Mouse (Mus musculus) adrenal gland, adult 2 months (tissue): ENCODE measurements around the gene Krt36. TPM values are rescaled to one million over a fixed set of nuclear protein-coding genes. Genes with fewer than 3 reads are reported as not detected.
A peak's percentile ranks its signal among the peaks of the same experiment; 100 is the strongest.

Source experiments
- DNase-seq: peaks from one replicate; pipeline ENCODE4 v3.0.0; 2021
- polyA plus RNA-seq: library from polyadenylated mRNA; depleted of rRNA; stranded (reverse); fragments of >200 nt; gene quantifications from 2 replicates; pipeline ENCODE4 v1.2.3, GENCODE M21; 2012; rRNA removed
- total RNA-seq, 2 experiments: library from RNA; stranded (reverse); gene quantifications; 2 replicates each; pipeline ENCODE4 v1.2.3; 2021

Krt36 gene
- total and polyA plus RNA-seq, 3 experiments: 0.28 to 0.43 (median 0.31) TPM

DNA sequence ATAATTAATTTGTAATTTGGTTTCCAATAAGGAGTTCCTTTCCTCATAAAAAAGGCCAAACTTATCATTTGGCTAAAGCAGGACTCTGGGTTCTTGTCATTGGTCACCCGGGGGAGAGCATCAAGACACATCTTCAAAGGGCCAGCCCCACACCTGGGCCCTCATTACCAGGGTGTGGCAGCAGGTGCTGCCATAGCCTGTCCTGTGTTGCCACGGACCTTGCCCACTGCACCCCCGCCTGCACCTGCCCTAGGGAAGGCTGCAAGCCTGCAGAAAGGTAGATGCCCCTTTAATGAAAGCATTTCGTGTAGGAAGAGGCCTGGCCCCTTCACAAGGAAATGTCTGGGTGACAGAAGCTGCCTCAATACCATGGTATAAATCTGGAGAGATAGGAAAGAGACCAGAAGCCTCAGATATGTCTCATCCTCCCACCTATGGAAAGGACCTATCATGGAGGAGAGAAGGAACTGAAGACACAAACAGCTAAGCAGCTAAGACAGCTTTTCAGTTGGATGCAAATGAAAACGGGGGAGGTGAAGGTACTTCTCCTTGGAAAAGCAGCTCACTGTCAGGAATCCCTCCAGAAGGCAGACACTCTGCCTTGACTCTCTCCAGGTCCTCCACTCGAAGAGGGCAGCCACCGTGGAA lies 16.9 kb downstream of the Krt36 start:
- no peak for DNase-seq

- no peak for DNase-seq
Observed at GRCm38 (mm10) chr11:100087861-100088260, 17.6 kb downstream of the Krt36 start, which contains the start of gene Krt32. Krt32 (minus strand) TSS chr11:100088226.

DNA sequence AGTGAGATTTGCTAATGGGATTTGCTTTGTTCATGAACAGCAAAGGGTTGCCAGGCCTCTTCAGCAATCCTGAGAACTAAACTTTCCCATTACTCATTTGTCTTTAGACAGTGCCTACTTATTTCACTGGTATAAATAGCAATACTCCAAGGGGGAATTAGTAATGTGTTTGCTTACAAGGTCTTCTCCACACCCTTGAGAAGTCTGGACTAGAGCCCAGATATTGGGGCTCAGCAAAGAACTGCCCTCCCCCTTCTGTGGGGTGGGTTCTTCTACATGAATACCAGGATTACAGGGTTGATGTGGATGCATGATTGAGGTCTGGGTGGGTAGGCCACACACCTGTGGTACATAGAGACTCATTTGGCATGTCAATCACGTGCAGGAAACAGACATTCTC lies 31.6 kb downstream of the Krt36 start:
- DNase-seq: no peak

- no peak for DNase-seq
Observed at GRCm38 (mm10) chr11:100067293-100068036, 38.0 kb downstream of the Krt36 start.

DNA sequence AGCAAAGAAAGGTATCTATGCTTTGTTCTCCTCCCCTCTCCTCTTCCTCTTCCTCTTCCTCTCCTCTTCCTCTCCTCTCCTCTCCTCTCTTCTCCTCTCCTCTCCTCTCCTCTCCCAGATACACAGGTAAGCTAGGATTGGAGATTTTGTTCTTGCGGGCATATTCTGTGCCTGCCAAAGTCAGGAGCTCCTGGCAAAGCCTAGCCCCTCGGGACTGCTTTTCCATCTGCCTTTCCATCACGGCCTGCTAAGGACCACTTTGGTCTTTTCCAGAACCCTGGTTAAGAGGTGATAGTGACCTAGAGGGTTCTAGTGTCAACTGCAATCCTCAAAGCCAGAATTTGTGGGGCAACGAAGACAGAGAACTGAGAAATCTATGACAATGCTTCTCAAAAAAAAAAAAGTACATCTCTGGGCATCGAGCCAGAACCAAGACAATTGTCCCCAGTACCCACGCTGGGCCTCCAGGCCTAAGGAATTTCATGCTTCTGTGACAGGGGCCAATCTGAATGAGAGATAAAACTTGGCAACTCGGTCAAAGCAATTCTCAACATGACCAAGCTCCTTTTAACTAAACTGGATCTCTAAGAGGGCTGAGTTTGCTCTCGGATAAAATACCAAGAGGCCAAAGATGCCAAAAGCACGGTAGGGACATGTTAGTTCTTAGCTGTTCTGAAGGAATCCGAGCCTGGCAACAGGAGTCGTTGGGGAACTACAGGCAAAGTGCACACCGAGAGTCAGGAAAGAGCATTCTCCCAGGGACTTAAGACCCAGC lies 39.0 kb downstream of the Krt36 start:
- no peak for DNase-seq

DNA sequence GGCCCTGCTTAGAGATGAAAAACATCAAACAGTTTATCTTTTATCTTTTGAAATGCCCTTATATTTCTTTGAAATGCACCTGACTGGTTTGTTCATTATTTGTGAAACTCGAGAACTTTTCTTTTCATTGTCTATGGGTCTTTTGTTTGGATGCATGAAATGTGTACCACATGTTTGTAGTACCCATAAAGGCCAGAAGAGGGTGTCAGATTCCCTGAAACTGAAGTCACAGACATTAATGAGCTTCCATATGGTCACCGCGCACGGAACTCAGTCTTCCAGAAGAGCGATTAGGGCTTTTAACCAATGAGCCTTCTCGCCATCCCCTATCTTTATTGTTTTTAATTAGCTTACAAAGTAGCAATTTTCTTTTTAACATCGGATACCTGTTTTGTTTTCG lies 46.6 kb downstream of the Krt36 start:
- no peak for DNase-seq

- peak; percentile 40 for DNase-seq
Observed at GRCm38 (mm10) chr11:100055686-100056655, 49.5 kb downstream of the Krt36 start.

Other genes with a start within 250 kb of the Krt36 start
- gene Gm11568, start 247.7 kb downstream of the Krt36 start, total RNA-seq: not detected
- gene Gm11568, start 247.7 kb downstream of the Krt36 start, polyA plus RNA-seq: not detected in 2 replicates
- gene Gm11559, start 241.2 kb downstream of the Krt36 start, total RNA-seq: not detected
- not detected in 2 replicates for gene Gm11559, start 241.2 kb downstream of the Krt36 start, polyA plus RNA-seq
- gene Krtap9-1, start 232.2 kb downstream of the Krt36 start, total RNA-seq: not detected
- not detected in 2 replicates for gene Krtap9-1, start 232.2 kb downstream of the Krt36 start, polyA plus RNA-seq
- gene Gm11567, start 226.4 kb downstream of the Krt36 start, total RNA-seq: not detected
- not detected in 2 replicates for gene Gm11567, start 226.4 kb downstream of the Krt36 start, polyA plus RNA-seq
- gene Krtap31-1, start 197.7 kb downstream of the Krt36 start, total RNA-seq: not detected
- gene Krtap31-1, start 197.7 kb downstream of the Krt36 start, polyA plus RNA-seq: not detected in 2 replicates
- gene Gm11565, start 190.9 kb downstream of the Krt36 start, total RNA-seq: not detected
- gene Gm11565, start 190.9 kb downstream of the Krt36 start, polyA plus RNA-seq: not detected in 2 replicates
- not detected for gene Krtap31-2, start 169.3 kb downstream of the Krt36 start, total RNA-seq
- not detected in 2 replicates for gene Krtap31-2, start 169.3 kb downstream of the Krt36 start, polyA plus RNA-seq
- gene Krtap9-5, start 157.2 kb downstream of the Krt36 start, total RNA-seq: not detected
- not detected in 2 replicates for gene Krtap9-5, start 157.2 kb downstream of the Krt36 start, polyA plus RNA-seq
- gene Krtap29-1, start 126.6 kb downstream of the Krt36 start, total RNA-seq: not detected
- not detected in 2 replicates for gene Krtap29-1, start 126.6 kb downstream of the Krt36 start, polyA plus RNA-seq
- not detected for gene Krtap16-1, start 119.0 kb downstream of the Krt36 start, total RNA-seq
- gene Krtap16-1, start 119.0 kb downstream of the Krt36 start, polyA plus RNA-seq: not detected in 2 replicates
- gene Krtap17-1, start 111.6 kb downstream of the Krt36 start, total RNA-seq: not detected
- not detected in 2 replicates for gene Krtap17-1, start 111.6 kb downstream of the Krt36 start, polyA plus RNA-seq
- not detected for gene Krt33a, start 89.4 kb downstream of the Krt36 start, total RNA-seq
- not detected in 2 replicates for gene Krt33a, start 89.4 kb downstream of the Krt36 start, polyA plus RNA-seq
- not detected for gene Krt33b, start 75.8 kb downstream of the Krt36 start, total RNA-seq
- gene Krt33b, start 75.8 kb downstream of the Krt36 start, polyA plus RNA-seq: not detected in 2 replicates
- gene Krt34, start 64.1 kb downstream of the Krt36 start, total RNA-seq: not detected
- not detected in 2 replicates for gene Krt34, start 64.1 kb downstream of the Krt36 start, polyA plus RNA-seq
- not detected for gene Krt31, start 55.1 kb downstream of the Krt36 start, total RNA-seq
- not detected in 2 replicates for gene Krt31, start 55.1 kb downstream of the Krt36 start, polyA plus RNA-seq
- not detected for gene Krt32, start 17.4 kb downstream of the Krt36 start, total RNA-seq
- gene Krt32, start 17.4 kb downstream of the Krt36 start, polyA plus RNA-seq: not detected in 2 replicates
- not detected for gene Krt35, start 9.4 kb downstream of the Krt36 start, total RNA-seq
- not detected in 2 replicates for gene Krt35, start 9.4 kb downstream of the Krt36 start, polyA plus RNA-seq
- not detected for gene Krt13, start 15.9 kb upstream of the Krt36 start, total RNA-seq
- gene Krt13, start 15.9 kb upstream of the Krt36 start, polyA plus RNA-seq: not detected in 2 replicates
- gene Krt15, start 30.3 kb upstream of the Krt36 start, total RNA-seq: not detected
- not detected in 2 replicates for gene Krt15, start 30.3 kb upstream of the Krt36 start, polyA plus RNA-seq
- gene Krt19, start 43.0 kb upstream of the Krt36 start, total RNA-seq: 1 to 10 TPM; 6.1 to 8.6 TPM
- gene Krt19, start 43.0 kb upstream of the Krt36 start, polyA plus RNA-seq: 2.6 and 4.4 TPM in 2 replicates
- not detected for gene Krt9, start 87.6 kb upstream of the Krt36 start, total RNA-seq
- not detected in 2 replicates for gene Krt9, start 87.6 kb upstream of the Krt36 start, polyA plus RNA-seq
- gene Krt14, start 101.9 kb upstream of the Krt36 start, total RNA-seq: under 1 TPM in 1 of 2 experiments, not detected in 1; 0.52 TPM
- 0.12 and 0.13 TPM in 2 replicates for gene Krt14, start 101.9 kb upstream of the Krt36 start, polyA plus RNA-seq
- not detected for gene Krt16, start 143.3 kb upstream of the Krt36 start, total RNA-seq
- not detected in 2 replicates for gene Krt16, start 143.3 kb upstream of the Krt36 start, polyA plus RNA-seq
- not detected for gene Krt17, start 155.4 kb upstream of the Krt36 start, total RNA-seq
- gene Krt17, start 155.4 kb upstream of the Krt36 start, polyA plus RNA-seq: not detected in 2 replicates
- not detected for gene Krt42, start 164.2 kb upstream of the Krt36 start, total RNA-seq
- gene Krt42, start 164.2 kb upstream of the Krt36 start, polyA plus RNA-seq: 0.12 TPM in 1 of 2 replicates, not detected in the other
- gene Eif1, start 214.3 kb upstream of the Krt36 start, total RNA-seq: 1,000 to 10,000 TPM; 1,002 to 1,252 TPM
- 121 and 147 TPM in 2 replicates for gene Eif1, start 214.3 kb upstream of the Krt36 start, polyA plus RNA-seq
- not detected for gene Gast, start 228.8 kb upstream of the Krt36 start, total RNA-seq
- gene Gast, start 228.8 kb upstream of the Krt36 start, polyA plus RNA-seq: not detected in 2 replicates